Mouse (Mus musculus): ENCODE data around the gene Mvb12b.

- no peak for TF ChIP-seq CTCF (IDR thresholded peaks at IDR 0.05; ENCODE audit: borderline replicate concordance, extremely low read depth, insufficient read depth, insufficient read length)
- no peak for TF ChIP-seq POLR2A (IDR thresholded peaks at IDR 0.05; ENCODE audit: borderline replicate concordance, extremely low read depth, insufficient read depth, insufficient read length, poor library complexity, severe bottlenecking)
Observed at GRCm38 (mm10) chr2:33826777-33827176, 61.0 kb downstream of the Mvb12b start.
